Mouse (Mus musculus) gastrocnemius, postnatal 36 days (tissue): ENCODE data around the gene Eef2. TPM values are rescaled to one million over a fixed set of nuclear protein-coding genes. Genes with fewer than 3 reads are reported as not detected.
"Not testable (repeated sequence)": the region's sequence is repeated elsewhere in the genome, so short reads cannot be mapped to it uniquely, and the experiment has no call there.

ENCODE experiments used
- DNase-seq, 2 experiments: peaks; one replicate each; pipeline ENCODE4 v3.0.0; 2022
- intact Hi-C: fragments of 180-260 bp; cut with DNase I; formaldehyde crosslinking; loops from one replicate; pipeline ENCODE4 v1.15.1; 2025
- total RNA-seq, 2 experiments: library from RNA; stranded (reverse); gene quantifications; 2 replicates each; pipeline ENCODE4 v1.2.3; 2021

The Eef2 gene
- total RNA-seq, 2 experiments from 2014 or later = 880 to 957 TPM

- intact Hi-C loops = no loop called here
- DNase-seq = peak; percentile 42 to 49
Measured at GRCm38 (mm10) chr10:81195300-81195699, 18.9 kb downstream of the Eef2 start.

- DNase-seq = peak in 1 of 2 experiments; percentile 36
- intact Hi-C loops = no loop called here
Measured at GRCm38 (mm10) chr10:81196470-81197065, 20.1 kb downstream of the Eef2 start.

GRCm38 (mm10) chr10:81197305-81197704 is 20.9 kb downstream of the Eef2 start:
- DNase-seq = peak in 1 of 2 experiments; percentile 32
- intact Hi-C loops = no loop called here

GRCm38 (mm10) chr10:81198230-81198629 is 21.8 kb downstream of the Eef2 start:
- intact Hi-C loops = loop anchor here (2.0 kb wide), 1 partner anchor 19 kb away; no protein-coding TSS in a partner anchor
- DNase-seq = peak in 1 of 2 experiments; percentile 14

GRCm38 (mm10) chr10:81198990-81199389 is 22.6 kb downstream of the Eef2 start:
- peak in 1 of 2 experiments; percentile 15 for DNase-seq
- intact Hi-C loops = loop anchor here (2.0 kb wide), 1 partner anchor 18 kb away; no protein-coding TSS in a partner anchor

GRCm38 (mm10) chr10:81200141-81200540 is 23.7 kb downstream of the Eef2 start:
- intact Hi-C loops = no loop called here
- no peak for DNase-seq

- peak in 1 of 2 experiments; percentile 40 for DNase-seq
- intact Hi-C loops = no loop called here
Measured at GRCm38 (mm10) chr10:81200605-81201287, 24.3 kb downstream of the Eef2 start.

- peak; percentile 37 to 52 for DNase-seq
- intact Hi-C loops = no loop called here
Measured at GRCm38 (mm10) chr10:81201807-81202758, 25.7 kb downstream of the Eef2 start, which contains the start of gene Nmrk2. Gene Nmrk2 (minus strand): TSS chr10:81202051.

- intact Hi-C loops = no loop called here
- DNase-seq = peak in 1 of 2 experiments; percentile 17
Measured at GRCm38 (mm10) chr10:81202978-81203720, 26.7 kb downstream of the Eef2 start.

- DNase-seq = no peak
- intact Hi-C loops = no loop called here
Measured at GRCm38 (mm10) chr10:81204137-81204536, 27.7 kb downstream of the Eef2 start.

- DNase-seq = no peak
- intact Hi-C loops = no loop called here
Measured at GRCm38 (mm10) chr10:81210154-81210553, 33.7 kb downstream of the Eef2 start.

- no peak for DNase-seq
- intact Hi-C loops = loop anchor here (2.0 kb wide), 1 partner anchor 17 kb away; no protein-coding TSS in a partner anchor
Measured at GRCm38 (mm10) chr10:81216260-81216659, 39.8 kb downstream of the Eef2 start.

GRCm38 (mm10) chr10:81216810-81217209 is 40.4 kb downstream of the Eef2 start:
- intact Hi-C loops = loop anchor here (2.0 kb wide), 1 partner anchor 18 kb away; no protein-coding TSS in a partner anchor
- DNase-seq = no peak

GRCm38 (mm10) chr10:81217267-81217666 is 40.8 kb downstream of the Eef2 start:
- not testable (repeated sequence) for DNase-seq
- intact Hi-C loops = loop anchor here (2.0 kb wide), 1 partner anchor 18 kb away; no protein-coding TSS in a partner anchor

- peak in 1 of 2 experiments; percentile 55 for DNase-seq
- intact Hi-C loops = loop anchor here (2.0 kb wide), 1 partner anchor 19 kb away; no protein-coding TSS in a partner anchor
Measured at GRCm38 (mm10) chr10:81217964-81218363, 41.5 kb downstream of the Eef2 start.

- intact Hi-C loops = no loop called here
Measured at GRCm38 (mm10) chr10:81221402-81222015, 45.1 kb downstream of the Eef2 start.

GRCm38 (mm10) chr10:81223731-81224130 is 47.3 kb downstream of the Eef2 start:
- intact Hi-C loops = not testable (repeated sequence)

More at GRCm38 (mm10) chr10:81221402-81222015, 45.1 kb downstream of the Eef2 start:
- DNase-seq = no peak

GRCm38 (mm10) chr10:81229735-81230437 is 53.5 kb downstream of the Eef2 start:
- no peak for DNase-seq
- intact Hi-C loops = loop anchor here (2.0 kb wide), 1 partner anchor 23 kb away; no protein-coding TSS in a partner anchor

More at GRCm38 (mm10) chr10:81223731-81224130, 47.3 kb downstream of the Eef2 start:
- not testable (repeated sequence) for DNase-seq
